Mouse (Mus musculus): Measurements from ENCODE around the gene Vsig8. TPM values are rescaled to one million over a fixed set of nuclear protein-coding genes. Genes with fewer than 3 reads are reported as not detected.

Gene Vsig8
- polyA plus RNA-seq, 1 experiment, result not detected

GRCm38 (mm10) chr1:172563465-172563828 is 7.7 kb downstream of the Vsig8 start:
- TF ChIP-seq GATA1 (IDR thresholded peaks at IDR 0.05; ENCODE audit: low read length) (no peak), TAL1 (IDR thresholded peaks at IDR 0.05; ENCODE audit: low read length) (no peak)
- Histone ChIP-seq H3K27me3 (ENCODE audit: control insufficient read depth) (peaks cover 61% of the 10 kb centered on the region), H3K36me3 (ENCODE audit: control insufficient read depth) (no peaks in the 10 kb centered on the region), H3K4me3 (replicated peaks) (no peak overlapping the region), H3K9me3 (ENCODE audit: control insufficient read depth, low read length) (no peaks in the 10 kb centered on the region), H3K4me1 (ENCODE audit: control insufficient read depth) (no peaks in the 10 kb centered on the region)

- no peaks in the 10 kb centered on the region for H3K36me3 ChIP-seq (ENCODE audit: control insufficient read depth)
- H3K27me3 ChIP-seq (ENCODE audit: control insufficient read depth), result peaks cover 43% of the 10 kb centered on the region
- H3K4me1 ChIP-seq (ENCODE audit: control insufficient read depth), result no peaks in the 10 kb centered on the region
Measured at GRCm38 (mm10) chr1:172566131-172566530, 10.4 kb downstream of the Vsig8 start.

GRCm38 (mm10) chr1:172567758-172568157 is 12.0 kb downstream of the Vsig8 start:
- Histone ChIP-seq H3K9me3 (ENCODE audit: control insufficient read depth, low read length) (no peaks in the 10 kb centered on the region), H3K4me1 (ENCODE audit: control insufficient read depth) (no peaks in the 10 kb centered on the region), H3K27me3 (ENCODE audit: control insufficient read depth) (peaks cover 28% of the 10 kb centered on the region), H3K36me3 (ENCODE audit: control insufficient read depth) (no peaks in the 10 kb centered on the region), H3K4me3 (replicated peaks) (no peak overlapping the region)
- TF ChIP-seq GATA1 (IDR thresholded peaks at IDR 0.05; ENCODE audit: low read length) (no peak), TAL1 (IDR thresholded peaks at IDR 0.05; ENCODE audit: low read length) (no peak)

More at GRCm38 (mm10) chr1:172566131-172566530, 10.4 kb downstream of the Vsig8 start:
- TF ChIP-seq TAL1 (IDR thresholded peaks at IDR 0.05; ENCODE audit: low read length) (no peak), GATA1 (IDR thresholded peaks at IDR 0.05; ENCODE audit: low read length) (no peak)
- Histone ChIP-seq H3K4me3 (replicated peaks) (no peak overlapping the region), H3K9me3 (ENCODE audit: control insufficient read depth, low read length) (no peaks in the 10 kb centered on the region)

DNA sequence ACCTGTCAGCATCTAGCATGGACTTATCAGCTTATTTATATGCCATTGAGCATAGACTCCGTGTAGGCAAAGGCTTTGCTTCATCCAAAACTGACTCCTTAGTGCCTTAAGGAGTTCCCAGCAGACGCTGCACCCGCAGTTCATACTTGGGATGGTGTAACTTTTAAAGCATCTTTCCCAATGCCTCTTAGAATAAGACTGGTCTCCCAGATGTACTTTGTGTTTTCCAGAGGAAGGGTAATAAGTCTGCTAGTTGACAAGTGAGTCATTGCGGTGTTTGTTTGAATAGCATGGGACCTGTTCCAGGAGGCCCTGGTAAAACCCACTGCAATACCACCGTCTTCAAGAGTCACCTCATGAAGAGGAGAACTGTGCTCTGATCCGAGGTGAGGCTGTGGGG is 24.4 kb downstream of the Vsig8 start:
- TF ChIP-seq GATA1 (IDR thresholded peaks at IDR 0.05; ENCODE audit: low read length), result no peak
- TF ChIP-seq TAL1 (IDR thresholded peaks at IDR 0.05; ENCODE audit: low read length), result no peak
- no peaks in the 10 kb centered on the region for H3K4me1 ChIP-seq (ENCODE audit: control insufficient read depth)
- H3K36me3 ChIP-seq (ENCODE audit: control insufficient read depth), result no peaks in the 10 kb centered on the region
- no peak overlapping the region for H3K4me3 ChIP-seq (replicated peaks)
- H3K9me3 ChIP-seq (ENCODE audit: control insufficient read depth, low read length), result no peaks in the 10 kb centered on the region
- H3K27me3 ChIP-seq (ENCODE audit: control insufficient read depth), result peaks cover 10% of the 10 kb centered on the region; the same call in 1 of the 2 replicates

GRCm38 (mm10) chr1:172582436-172582835 is 26.7 kb downstream of the Vsig8 start:
- Histone ChIP-seq H3K27me3 (ENCODE audit: control insufficient read depth) (peaks cover 13% of the 10 kb centered on the region), H3K4me3 (replicated peaks) (no peak overlapping the region), H3K4me1 (ENCODE audit: control insufficient read depth) (no peaks in the 10 kb centered on the region), H3K36me3 (ENCODE audit: control insufficient read depth) (no peaks in the 10 kb centered on the region), H3K9me3 (ENCODE audit: control insufficient read depth, low read length) (no peaks in the 10 kb centered on the region)
- TF ChIP-seq TAL1 (IDR thresholded peaks at IDR 0.05; ENCODE audit: low read length) (no peak), GATA1 (IDR thresholded peaks at IDR 0.05; ENCODE audit: low read length) (no peak)

DNA sequence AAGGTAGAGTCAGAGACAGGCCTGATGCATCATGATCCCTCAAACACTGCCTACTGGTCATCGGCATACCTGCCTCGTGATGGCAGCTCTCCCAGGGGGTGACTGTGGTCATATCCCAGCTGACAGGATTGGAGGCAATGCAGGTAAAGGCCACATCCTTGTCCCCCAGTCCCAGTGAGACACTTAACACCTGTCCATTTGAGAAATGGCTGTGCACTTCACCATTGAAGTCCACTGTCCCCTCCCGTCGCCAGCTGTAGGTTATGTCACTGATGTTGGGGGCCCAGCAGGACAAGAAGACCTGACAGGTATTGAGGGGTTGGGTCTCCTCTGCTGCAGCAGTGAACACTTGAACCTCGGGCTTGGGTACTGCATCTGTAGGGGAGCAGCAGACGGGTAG is 28.5 kb downstream of the Vsig8 start:
- TF ChIP-seq GATA1 (IDR thresholded peaks at IDR 0.05; ENCODE audit: low read length) (no peak), TAL1 (IDR thresholded peaks at IDR 0.05; ENCODE audit: low read length) (no peak)
- Histone ChIP-seq H3K4me3 (replicated peaks) (no peak overlapping the region), H3K27me3 (ENCODE audit: control insufficient read depth) (peaks cover 13% of the 10 kb centered on the region), H3K4me1 (ENCODE audit: control insufficient read depth) (no peaks in the 10 kb centered on the region), H3K36me3 (ENCODE audit: control insufficient read depth) (no peaks in the 10 kb centered on the region), H3K9me3 (ENCODE audit: control insufficient read depth, low read length) (no peaks in the 10 kb centered on the region)

- Histone ChIP-seq H3K4me1 (ENCODE audit: control insufficient read depth) (no peaks in the 10 kb centered on the region), H3K36me3 (ENCODE audit: control insufficient read depth) (no peaks in the 10 kb centered on the region), H3K9me3 (ENCODE audit: control insufficient read depth, low read length) (no peaks in the 10 kb centered on the region), H3K4me3 (replicated peaks) (no peak overlapping the region), H3K27me3 (ENCODE audit: control insufficient read depth) (peaks cover 13% of the 10 kb centered on the region)
- no peak for TF ChIP-seq GATA1 (IDR thresholded peaks at IDR 0.05; ENCODE audit: low read length)
- no peak for TF ChIP-seq TAL1 (IDR thresholded peaks at IDR 0.05; ENCODE audit: low read length)
Measured at GRCm38 (mm10) chr1:172585026-172585425, 29.3 kb downstream of the Vsig8 start.

DNA sequence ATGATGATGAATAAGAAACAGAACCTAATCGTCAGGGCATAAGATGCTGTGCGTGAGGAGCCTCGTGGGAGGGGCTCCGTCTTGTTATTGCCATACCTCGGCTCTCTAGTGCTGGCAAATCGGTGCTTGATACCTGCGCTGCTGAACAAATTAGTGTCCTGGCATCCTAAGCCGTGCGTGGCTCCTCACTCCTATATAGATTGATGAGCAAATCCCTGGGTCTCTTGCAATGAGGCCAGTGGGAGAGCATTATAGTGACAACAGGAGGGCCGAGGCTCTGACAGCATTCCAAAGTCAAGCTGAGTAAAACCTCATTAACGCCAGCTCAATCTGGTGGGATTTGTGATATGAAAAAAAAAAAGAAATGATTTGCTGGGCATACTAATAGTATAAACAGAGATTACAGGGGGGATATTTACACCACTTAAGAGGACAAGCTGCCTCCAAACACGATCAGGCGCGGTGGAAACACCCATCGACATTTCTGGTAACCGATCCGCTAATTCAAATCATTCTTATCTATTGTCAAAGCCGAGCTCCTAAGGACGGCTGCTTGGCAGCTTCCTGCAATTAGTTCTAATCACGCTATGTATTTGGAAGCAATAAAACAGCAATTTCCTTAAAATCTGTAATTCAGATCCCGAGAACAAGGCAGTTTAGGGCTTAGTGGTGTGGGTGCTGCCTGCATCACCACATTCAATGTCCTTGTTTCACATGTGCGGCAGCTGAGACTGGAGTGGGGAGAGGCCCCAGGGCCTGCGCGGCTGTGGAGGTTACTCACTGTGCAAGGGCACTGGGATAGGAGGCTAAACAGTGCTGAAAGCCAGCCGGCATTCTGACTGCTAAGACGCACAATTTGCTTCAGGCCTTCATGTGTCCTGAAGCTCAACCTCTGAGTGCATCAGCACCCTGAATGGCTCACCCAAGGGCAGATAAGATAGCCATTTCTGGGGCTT is 30.2 kb downstream of the Vsig8 start:
- H3K27me3 ChIP-seq (ENCODE audit: control insufficient read depth), result peaks cover 13% of the 10 kb centered on the region
- TF ChIP-seq TAL1 (IDR thresholded peaks at IDR 0.05; ENCODE audit: low read length) (no peak), GATA1 (IDR thresholded peaks at IDR 0.05; ENCODE audit: low read length) (no peak)

GRCm38 (mm10) chr1:172590385-172590784 is 34.6 kb downstream of the Vsig8 start, which contains the start of gene Slamf8:
Slamf8 (minus strand) TSS chr1:172590568.
- Histone ChIP-seq H3K4me3 (replicated peaks) (no peak within 1 kb of the TSS), H3K36me3 (ENCODE audit: control insufficient read depth) (no peaks in the 10 kb centered on the region), H3K27me3 (ENCODE audit: control insufficient read depth) (peaks cover 8% of the 10 kb centered on the region), H3K9me3 (ENCODE audit: control insufficient read depth, low read length) (no peaks in the 10 kb centered on the region), H3K4me1 (ENCODE audit: control insufficient read depth) (no peaks in the 10 kb centered on the region)
- TF ChIP-seq TAL1 (IDR thresholded peaks at IDR 0.05; ENCODE audit: low read length) (no peak), GATA1 (IDR thresholded peaks at IDR 0.05; ENCODE audit: low read length) (no peak)

More for the DNA sequence above, 30.2 kb downstream of the Vsig8 start:
- Histone ChIP-seq H3K9me3 (ENCODE audit: control insufficient read depth, low read length) (no peaks in the 10 kb centered on the region), H3K36me3 (ENCODE audit: control insufficient read depth) (no peaks in the 10 kb centered on the region), H3K4me1 (ENCODE audit: control insufficient read depth) (no peaks in the 10 kb centered on the region), H3K4me3 (replicated peaks) (no peak overlapping the region)

Measured in erythroblast, embryonic 14.5 days (primary cell).